Mouse (Mus musculus) embryonic facial prominence, embryonic 14.5 days (tissue): ENCODE results near the gene Zcchc7. TPM values are rescaled to one million over a fixed set of nuclear protein-coding genes. Genes with fewer than 3 reads are reported as not detected.

ENCODE experiments used
- ATAC-seq: fragments of 200-750 bp; cut with Nextera tagmentation; 2 replicates; pipeline ENCODE4 v1.8.0; 2017; ENCODE audit warnings: low read depth, moderate number of reproducible peaks, moderate TSS enrichment
- DNase-seq: peaks from one replicate; pipeline ENCODE4 v3.0.0-alpha.2; 2015; ENCODE audit warnings: low spot score
- H3K27ac ChIP-seq: fragments of 300-500 bp; sonication (generic); replicated peaks from 2 replicates; pipeline ENCODE4 v1.5.1; 2014; ENCODE audit warnings: low read depth, mild to moderate bottlenecking, low read length, moderate library complexity
- H3K27me3 ChIP-seq: fragments of 300-500 bp; sonication (generic); replicated peaks from 2 replicates; pipeline ENCODE4 v1.6.1; 2014; ENCODE audit warnings: low read length; ENCODE audit not compliant: control insufficient read depth, insufficient read depth
- H3K36me3 ChIP-seq: fragments of 300-500 bp; sonication (generic); 2 replicates; pipeline ENCODE4 v1.6.1; 2014; ENCODE audit warnings: low read length, mixed read lengths; ENCODE audit not compliant: control insufficient read depth, insufficient read depth
- H3K4me1 ChIP-seq: fragments of 300-500 bp; sonication (generic); 2 replicates; pipeline ENCODE4 v1.6.1; 2014; ENCODE audit warnings: antibody characterized with exemption, low read length; ENCODE audit not compliant: control insufficient read depth, insufficient read depth
- H3K4me2 ChIP-seq: fragments of 300-500 bp; sonication (generic); 2 replicates; pipeline ENCODE4 v1.6.1; 2014; ENCODE audit warnings: low read depth, mild to moderate bottlenecking, low read length, moderate library complexity, mixed read lengths
- H3K4me3 ChIP-seq: fragments of 300-500 bp; sonication (generic); 2 replicates; pipeline ENCODE4 v1.5.1; 2014; ENCODE audit warnings: low read depth, mild to moderate bottlenecking, low read length
- H3K9ac ChIP-seq: fragments of 300-500 bp; sonication (generic); 2 replicates; pipeline ENCODE4 v1.6.1; 2014; ENCODE audit warnings: low read depth, mild to moderate bottlenecking, low read length, moderate library complexity, mixed read lengths
- H3K9me3 ChIP-seq: fragments of 300-500 bp; sonication (generic); 2 replicates; pipeline ENCODE4 v1.6.1; 2016; ENCODE audit warnings: low read length; ENCODE audit not compliant: control insufficient read depth
- WGBS: fragments of 180-500 bp; shearing (Covaris S2); extraction: QIAGEN DNeasy Blood & Tissue Kit; methylation state at CpG from one replicate; pipeline ENCODE4 v1.1.7; 2014; 5-methylcytosine and 5-hydroxymethylcytosine counted together
- polyA plus RNA-seq: library from polyadenylated mRNA; unstranded; fragments of >200 nt; fragmentation: Nextera tagmentation; extraction: Ambion mirVana; gene quantifications from 2 replicates; pipeline ENCODE4 v1.2.1, GENCODE M21; 2014

Gene Zcchc7
- polyA plus RNA-seq, 1 experiment from 2014 or later: 37.9 TPM

DNA sequence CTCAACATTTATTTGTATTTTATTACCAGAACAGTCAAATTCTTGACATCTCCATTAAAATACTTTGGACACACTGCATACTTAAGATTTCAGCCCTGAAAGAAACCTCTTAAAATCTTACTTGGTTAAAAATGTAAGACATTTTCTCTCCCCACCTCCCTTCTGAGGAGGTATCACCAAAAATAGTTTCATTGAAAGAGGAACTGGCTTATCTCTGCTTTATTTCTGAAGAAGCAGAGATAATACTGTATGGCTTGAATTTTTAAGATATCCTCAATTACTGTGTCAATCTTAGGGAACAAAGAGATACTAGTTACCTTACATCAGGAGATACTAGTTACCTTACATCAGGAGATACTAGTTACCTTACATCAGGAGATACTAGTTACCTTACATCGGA, 116.4 kb downstream of the Zcchc7 start:
- no peak overlapping the region for H3K4me2 ChIP-seq
- no peaks in the 10 kb centered on the region for H3K9me3 ChIP-seq
- H3K36me3 ChIP-seq: no peaks in the 10 kb centered on the region
- no peak overlapping the region for H3K27ac ChIP-seq
- H3K4me3 ChIP-seq: no peak overlapping the region
- no peaks in the 10 kb centered on the region for H3K4me1 ChIP-seq
- no peak overlapping the region for H3K9ac ChIP-seq
- 92% methylated on average over 1 of the region's 1 CpGs for WGBS
- no peak for DNase-seq
- no peak for ATAC-seq
- H3K27me3 ChIP-seq: no peaks in the 10 kb centered on the region

GRCm38 (mm10) chr4:44880065-44880623, 124.5 kb downstream of the Zcchc7 start:
- no peak overlapping the region for H3K4me3 ChIP-seq
- H3K9me3 ChIP-seq: no peaks in the 10 kb centered on the region
- 28% methylated on average over 7 of the region's 7 CpGs for WGBS
- H3K4me2 ChIP-seq: no peak overlapping the region
- no peaks in the 10 kb centered on the region for H3K36me3 ChIP-seq
- ATAC-seq (no peak), DNase-seq (peak; percentile 13)
- H3K4me1 ChIP-seq: no peaks in the 10 kb centered on the region; the same call in 1 of the 2 replicates
- H3K27me3 ChIP-seq: no peaks in the 10 kb centered on the region
- H3K27ac ChIP-seq: no peak overlapping the region
- H3K9ac ChIP-seq: no peak overlapping the region

- Histone ChIP-seq H3K27ac (no peak overlapping the region), H3K9ac (no peak overlapping the region), H3K9me3 (no peaks in the 10 kb centered on the region), H3K4me2 (no peak overlapping the region), H3K27me3 (no peaks in the 10 kb centered on the region), H3K36me3 (no peaks in the 10 kb centered on the region), H3K4me3 (no peak overlapping the region), H3K4me1 (no peaks in the 10 kb centered on the region)
- 58% methylated on average over 6 of the region's 6 CpGs for WGBS
- ATAC-seq: no peak
- peak; percentile 35 for DNase-seq
Observed at GRCm38 (mm10) chr4:44886143-44886542, 130.5 kb downstream of the Zcchc7 start.

DNA sequence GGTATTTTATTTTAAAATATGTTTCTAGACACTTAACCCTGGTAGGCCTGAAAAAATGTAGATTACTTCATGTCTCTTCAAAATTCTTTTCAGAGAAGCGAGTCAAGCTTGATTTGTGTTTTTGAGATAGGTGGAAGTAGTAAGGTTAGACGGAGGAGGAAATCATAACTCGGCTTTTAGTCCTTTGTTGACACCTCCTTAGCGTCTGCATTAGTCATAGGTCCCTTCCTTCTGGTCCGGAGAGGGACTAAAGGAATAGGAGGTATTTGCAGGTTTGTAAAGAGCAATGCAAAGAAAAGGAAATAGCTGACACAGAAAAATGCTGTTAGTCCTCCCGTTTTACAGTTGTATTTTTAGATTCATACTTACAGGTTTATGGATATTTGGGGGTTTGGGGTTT, 135.7 kb downstream of the Zcchc7 start:
- 74% methylated on average over 6 of the region's 6 CpGs for WGBS
- H3K27me3 ChIP-seq: no peaks in the 10 kb centered on the region
- no peak overlapping the region for H3K9ac ChIP-seq
- H3K4me2 ChIP-seq: no peak overlapping the region
- H3K4me3 ChIP-seq: no peak overlapping the region
- no peaks in the 10 kb centered on the region for H3K9me3 ChIP-seq
- H3K36me3 ChIP-seq: peaks cover 15% of the 10 kb centered on the region
- H3K27ac ChIP-seq: no peak overlapping the region
- no peaks in the 10 kb centered on the region for H3K4me1 ChIP-seq
- ATAC-seq (no peak), DNase-seq (no peak)

GRCm38 (mm10) chr4:44905651-44906271, 150.1 kb downstream of the Zcchc7 start:
- Histone ChIP-seq H3K27me3 (no peaks in the 10 kb centered on the region), H3K27ac (no peak overlapping the region; the same call in 1 of the 2 replicates), H3K4me2 (no peak overlapping the region), H3K36me3 (no peaks in the 10 kb centered on the region), H3K4me3 (no peak overlapping the region), H3K9ac (no peak overlapping the region), H3K9me3 (no peaks in the 10 kb centered on the region), H3K4me1 (0 out of 2 replicates have a peak, but pooled peaks cover 3% of the 10 kb centered on the region)
- ATAC-seq: peak; percentile 84
- WGBS: 30% methylated on average over 11 of the region's 11 CpGs
- DNase-seq: peak; percentile 72

DNA sequence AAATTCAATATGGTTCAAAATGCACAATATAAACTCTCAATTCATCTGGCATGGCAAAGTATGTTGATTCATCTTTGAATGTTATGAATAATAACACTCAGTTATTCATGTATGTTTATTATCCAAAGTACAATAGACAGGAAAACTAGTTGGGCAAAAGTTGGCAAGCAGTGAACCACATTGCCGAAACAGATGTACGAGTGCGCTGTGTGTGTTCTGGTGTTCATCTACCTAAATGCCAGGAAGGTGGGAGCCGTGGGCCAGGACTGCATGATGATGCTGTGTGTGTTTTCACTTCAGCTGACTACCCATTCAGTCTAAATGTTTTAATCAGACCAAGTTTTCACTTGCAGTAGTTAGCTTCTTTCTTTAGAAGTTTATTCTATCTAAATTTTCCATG, 150.7 kb downstream of the Zcchc7 start:
- DNase-seq (no peak), ATAC-seq (no peak)
- no peaks in the 10 kb centered on the region for H3K36me3 ChIP-seq
- WGBS: 66% methylated on average over 4 of the region's 4 CpGs
- H3K9me3 ChIP-seq: no peaks in the 10 kb centered on the region
- no peaks in the 10 kb centered on the region for H3K27me3 ChIP-seq
- H3K27ac ChIP-seq: no peak overlapping the region
- 0 out of 2 replicates have a peak, but pooled peaks cover 3% of the 10 kb centered on the region for H3K4me1 ChIP-seq
- no peak overlapping the region for H3K4me2 ChIP-seq
- H3K9ac ChIP-seq: no peak overlapping the region
- H3K4me3 ChIP-seq: no peak overlapping the region

GRCm38 (mm10) chr4:44910065-44910464, 154.4 kb downstream of the Zcchc7 start:
- peak; percentile 22 for DNase-seq
- ATAC-seq: no peak
- WGBS: 54% methylated on average over 2 of the region's 2 CpGs
- Histone ChIP-seq H3K4me1 (0 out of 2 replicates have a peak, but pooled peaks cover 3% of the 10 kb centered on the region), H3K27ac (no peak overlapping the region), H3K4me3 (no peak overlapping the region), H3K9ac (no peak overlapping the region), H3K36me3 (no peaks in the 10 kb centered on the region), H3K9me3 (no peaks in the 10 kb centered on the region), H3K27me3 (no peaks in the 10 kb centered on the region), H3K4me2 (no peak overlapping the region)

DNA sequence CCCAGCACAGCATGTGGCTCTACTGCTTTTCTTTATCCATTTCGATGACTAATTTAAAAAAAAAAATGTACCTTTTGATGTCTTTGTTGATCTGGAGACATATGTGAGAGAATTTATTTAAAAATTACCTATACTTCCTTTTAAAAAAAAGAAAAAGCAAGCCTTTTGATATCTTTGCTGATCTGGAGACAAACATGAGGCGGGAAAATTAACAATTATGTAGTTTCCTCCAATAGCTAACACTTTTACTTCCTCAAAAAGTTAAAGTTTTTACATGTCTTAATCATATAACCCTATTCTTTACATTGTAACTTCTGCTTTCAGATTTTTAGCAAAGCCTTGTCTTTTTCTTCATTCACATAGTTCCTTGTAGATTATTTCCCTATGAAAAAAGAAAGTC, 155.2 kb downstream of the Zcchc7 start:
- ATAC-seq: no peak
- no peak overlapping the region for H3K4me2 ChIP-seq
- no peak overlapping the region for H3K9ac ChIP-seq
- 83% methylated on average over 2 of the region's 2 CpGs for WGBS
- H3K27me3 ChIP-seq: no peaks in the 10 kb centered on the region
- no peaks in the 10 kb centered on the region for H3K9me3 ChIP-seq
- H3K4me1 ChIP-seq: 0 out of 2 replicates have a peak, but pooled peaks cover under 1% of the 10 kb centered on the region
- H3K4me3 ChIP-seq: no peak overlapping the region
- no peaks in the 10 kb centered on the region for H3K36me3 ChIP-seq
- no peak for DNase-seq
- no peak overlapping the region for H3K27ac ChIP-seq

GRCm38 (mm10) chr4:44917312-44917848, 161.7 kb downstream of the Zcchc7 start:
- Histone ChIP-seq H3K36me3 (0 out of 2 replicates have a peak, but pooled peaks cover 5% of the 10 kb centered on the region), H3K9me3 (no peaks in the 10 kb centered on the region), H3K27ac (no peak overlapping the region), H3K4me3 (no peak overlapping the region), H3K27me3 (no peaks in the 10 kb centered on the region), H3K9ac (no peak overlapping the region), H3K4me1 (no peaks in the 10 kb centered on the region), H3K4me2 (no peak overlapping the region)
- ATAC-seq: no peak
- WGBS: 66% methylated on average over 5 of the region's 5 CpGs
- no peak for DNase-seq
